Mouse (Mus musculus): ENCODE data around the gene Mpped2. TPM values are rescaled to one million over a fixed set of nuclear protein-coding genes. Genes with fewer than 3 reads are reported as not detected.
A peak's percentile ranks its signal among the peaks of the same experiment; 100 is the strongest.

The Mpped2 gene
- polyA plus RNA-seq, 1 experiment from 2014 or later = 20.2 TPM

DNA sequence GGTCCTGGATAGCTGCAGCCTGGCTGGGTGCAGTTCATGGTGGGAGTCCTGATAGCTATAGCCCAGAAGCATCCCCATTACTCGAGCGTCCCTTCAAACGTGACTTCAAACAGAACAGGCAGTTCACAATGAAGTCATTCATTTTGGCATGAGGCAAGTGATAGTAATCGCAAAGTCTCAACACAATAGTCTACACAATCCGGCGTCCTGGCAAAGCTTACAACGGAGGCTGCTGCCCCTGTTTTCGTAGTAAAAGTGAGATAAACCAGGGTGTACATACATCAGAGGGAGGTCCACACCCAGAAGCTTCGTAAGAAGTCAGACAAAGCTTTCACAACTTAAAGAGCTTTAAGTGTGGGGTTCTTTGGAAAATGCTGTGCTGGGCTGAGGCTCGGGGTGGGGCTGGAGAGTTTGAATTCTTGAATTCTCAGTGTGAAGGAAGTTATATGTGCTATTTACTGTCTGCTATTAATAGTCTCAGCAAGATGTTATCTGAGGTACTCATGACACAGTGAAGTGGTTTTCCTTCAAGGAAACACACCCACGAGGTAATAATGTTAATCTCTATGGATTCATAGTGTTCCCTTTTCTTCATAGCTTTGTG, 170.1 kb downstream of the Mpped2 start:
- Histone ChIP-seq H3K4me1 (ENCODE audit: control insufficient read depth, insufficient read depth, low read length) (peaks cover 21% of the 10 kb centered on the region), H3K27ac (ENCODE audit: low read length) (no peak overlapping the region), H3K9me3 (ENCODE audit: control insufficient read depth, low read length) (no peaks in the 10 kb centered on the region), H3K4me2 (ENCODE audit: low read depth, low read length) (0 out of 2 replicates have a peak overlapping the region, but pooled peaks have one; percentile 4), H3K36me3 (ENCODE audit: control insufficient read depth, insufficient read depth, low read length) (no peaks in the 10 kb centered on the region), H3K4me3 (ENCODE audit: low read length) (no peak overlapping the region), H3K27me3 (replicated peaks; ENCODE audit: control insufficient read depth, insufficient read depth, low read length) (no peaks in the 10 kb centered on the region), H3K9ac (ENCODE audit: low read depth, low read length) (no peak overlapping the region)
- WGBS = 30% methylated on average over 11 of the region's 11 CpGs
- peak; percentile 79 for ATAC-seq

DNA sequence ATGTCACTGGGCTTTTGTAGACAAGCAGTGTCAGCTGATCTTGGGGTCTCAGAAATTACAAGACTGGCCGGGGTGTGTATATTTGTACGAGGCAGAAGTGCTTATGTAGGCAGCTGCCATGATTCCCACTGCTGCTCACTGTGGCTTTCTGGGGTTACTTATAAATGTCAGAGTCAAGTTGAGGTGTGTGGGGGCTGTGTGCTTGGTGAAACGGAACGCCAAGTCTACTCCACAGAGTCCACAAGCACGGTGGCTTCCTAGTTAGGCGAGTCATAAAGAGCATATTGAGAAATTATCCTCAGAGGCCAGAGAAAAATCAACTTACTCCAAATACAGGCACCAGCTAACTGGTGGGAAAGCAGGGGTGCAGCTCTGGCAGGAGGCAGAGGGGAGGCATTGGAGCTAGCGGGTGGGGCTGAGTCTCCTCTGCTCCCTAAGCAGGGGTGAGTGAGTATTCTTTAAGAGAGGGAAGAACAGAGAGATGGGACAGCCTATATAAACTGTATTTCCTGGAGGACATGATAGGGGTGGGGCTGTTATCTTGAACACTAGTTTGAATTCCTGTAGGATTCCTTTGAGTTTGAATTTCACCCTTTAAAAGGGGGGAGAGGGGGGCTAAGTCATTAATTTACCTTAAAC, 172.2 kb downstream of the Mpped2 start:
- Histone ChIP-seq H3K36me3 (ENCODE audit: control insufficient read depth, insufficient read depth, low read length) (no peaks in the 10 kb centered on the region), H3K27me3 (replicated peaks; ENCODE audit: control insufficient read depth, insufficient read depth, low read length) (no peaks in the 10 kb centered on the region), H3K27ac (ENCODE audit: low read length) (no peak overlapping the region), H3K9me3 (ENCODE audit: control insufficient read depth, low read length) (no peaks in the 10 kb centered on the region), H3K4me3 (ENCODE audit: low read length) (no peak overlapping the region), H3K9ac (ENCODE audit: low read depth, low read length) (no peak overlapping the region), H3K4me1 (ENCODE audit: control insufficient read depth, insufficient read depth, low read length) (peaks cover 21% of the 10 kb centered on the region), H3K4me2 (ENCODE audit: low read depth, low read length) (no peak overlapping the region)
- ATAC-seq = peak; percentile 65
- WGBS = 42% methylated on average over 7 of the region's 7 CpGs

- Histone ChIP-seq H3K36me3 (ENCODE audit: control insufficient read depth, insufficient read depth, low read length) (no peaks in the 10 kb centered on the region), H3K27ac (ENCODE audit: low read length) (no peak overlapping the region), H3K27me3 (replicated peaks; ENCODE audit: control insufficient read depth, insufficient read depth, low read length) (no peaks in the 10 kb centered on the region), H3K9ac (ENCODE audit: low read depth, low read length) (no peak overlapping the region), H3K4me2 (ENCODE audit: low read depth, low read length) (no peak overlapping the region), H3K9me3 (ENCODE audit: control insufficient read depth, low read length) (no peaks in the 10 kb centered on the region), H3K4me1 (ENCODE audit: control insufficient read depth, insufficient read depth, low read length) (peaks cover 21% of the 10 kb centered on the region), H3K4me3 (ENCODE audit: low read length) (no peak overlapping the region)
- ATAC-seq = no peak
- WGBS = 39% methylated on average over 5 of the region's 5 CpGs
Measured at GRCm38 (mm10) chr2:106866303-106866702, 173.2 kb downstream of the Mpped2 start.

DNA sequence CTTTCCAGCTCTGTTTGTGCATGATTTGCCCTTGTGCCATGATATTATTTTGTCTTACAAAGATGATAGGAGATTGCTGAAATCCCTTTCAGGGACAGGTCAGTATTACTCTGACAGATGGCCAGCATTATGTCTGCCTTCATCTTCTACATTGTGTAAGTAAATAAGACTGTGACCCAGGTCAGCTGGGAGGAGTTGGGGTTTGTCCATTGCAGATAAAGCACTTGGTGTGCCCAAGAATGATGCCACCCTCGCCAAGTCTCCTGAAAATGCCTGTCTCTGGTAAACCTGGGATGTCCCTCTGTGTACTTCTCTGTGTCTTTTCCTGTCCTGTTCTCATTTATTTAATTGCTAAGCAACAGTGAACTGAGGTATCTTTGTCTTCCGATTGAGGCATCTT, 177.8 kb downstream of the Mpped2 start:
- H3K4me3 ChIP-seq (ENCODE audit: low read length) = no peak overlapping the region
- no peak for ATAC-seq
- H3K4me2 ChIP-seq (ENCODE audit: low read depth, low read length) = no peak overlapping the region
- H3K27me3 ChIP-seq (replicated peaks; ENCODE audit: control insufficient read depth, insufficient read depth, low read length) = no peaks in the 10 kb centered on the region
- no peaks in the 10 kb centered on the region for H3K36me3 ChIP-seq (ENCODE audit: control insufficient read depth, insufficient read depth, low read length)
- no peaks in the 10 kb centered on the region for H3K9me3 ChIP-seq (ENCODE audit: control insufficient read depth, low read length)
- H3K9ac ChIP-seq (ENCODE audit: low read depth, low read length) = no peak overlapping the region
- no peak overlapping the region for H3K27ac ChIP-seq (ENCODE audit: low read length)
- H3K4me1 ChIP-seq (ENCODE audit: control insufficient read depth, insufficient read depth, low read length) = peaks cover 4% of the 10 kb centered on the region; the same call in 1 of the 2 replicates
- WGBS = 89% methylated on average over 2 of the region's 2 CpGs

GRCm38 (mm10) chr2:106873166-106873565, 180.1 kb downstream of the Mpped2 start:
- ATAC-seq = no peak
- Histone ChIP-seq H3K9ac (ENCODE audit: low read depth, low read length) (no peak overlapping the region), H3K4me2 (ENCODE audit: low read depth, low read length) (no peak overlapping the region), H3K9me3 (ENCODE audit: control insufficient read depth, low read length) (no peaks in the 10 kb centered on the region), H3K4me3 (ENCODE audit: low read length) (no peak overlapping the region), H3K4me1 (ENCODE audit: control insufficient read depth, insufficient read depth, low read length) (no peaks in the 10 kb centered on the region), H3K36me3 (ENCODE audit: control insufficient read depth, insufficient read depth, low read length) (no peaks in the 10 kb centered on the region), H3K27ac (ENCODE audit: low read length) (no peak overlapping the region), H3K27me3 (replicated peaks; ENCODE audit: control insufficient read depth, insufficient read depth, low read length) (no peaks in the 10 kb centered on the region)
- 77% methylated on average over 9 of the region's 9 CpGs for WGBS

GRCm38 (mm10) chr2:106883390-106883789, 190.3 kb downstream of the Mpped2 start:
- ATAC-seq = peak; percentile 94
- 43% methylated on average over 8 of the region's 8 CpGs for WGBS
- Histone ChIP-seq H3K4me1 (ENCODE audit: control insufficient read depth, insufficient read depth, low read length) (0 out of 2 replicates have a peak, but pooled peaks cover 2% of the 10 kb centered on the region), H3K27me3 (replicated peaks; ENCODE audit: control insufficient read depth, insufficient read depth, low read length) (no peaks in the 10 kb centered on the region), H3K4me3 (ENCODE audit: low read length) (no peak overlapping the region), H3K36me3 (ENCODE audit: control insufficient read depth, insufficient read depth, low read length) (no peaks in the 10 kb centered on the region), H3K27ac (ENCODE audit: low read length) (no peak overlapping the region), H3K4me2 (ENCODE audit: low read depth, low read length) (no peak overlapping the region), H3K9ac (ENCODE audit: low read depth, low read length) (no peak overlapping the region), H3K9me3 (ENCODE audit: control insufficient read depth, low read length) (no peaks in the 10 kb centered on the region)

- Histone ChIP-seq H3K4me3 (ENCODE audit: low read length) (no peak overlapping the region), H3K27me3 (replicated peaks; ENCODE audit: control insufficient read depth, insufficient read depth, low read length) (no peaks in the 10 kb centered on the region), H3K27ac (ENCODE audit: low read length) (no peak overlapping the region), H3K9ac (ENCODE audit: low read depth, low read length) (no peak overlapping the region), H3K4me1 (ENCODE audit: control insufficient read depth, insufficient read depth, low read length) (peaks cover 13% of the 10 kb centered on the region; the same call in 1 of the 2 replicates), H3K4me2 (ENCODE audit: low read depth, low read length) (no peak overlapping the region), H3K9me3 (ENCODE audit: control insufficient read depth, low read length) (no peaks in the 10 kb centered on the region), H3K36me3 (ENCODE audit: control insufficient read depth, insufficient read depth, low read length) (no peaks in the 10 kb centered on the region)
- ATAC-seq = no peak
- WGBS = 89% methylated on average over 5 of the region's 5 CpGs
Measured at GRCm38 (mm10) chr2:106888174-106888573, 195.1 kb downstream of the Mpped2 start.

DNA sequence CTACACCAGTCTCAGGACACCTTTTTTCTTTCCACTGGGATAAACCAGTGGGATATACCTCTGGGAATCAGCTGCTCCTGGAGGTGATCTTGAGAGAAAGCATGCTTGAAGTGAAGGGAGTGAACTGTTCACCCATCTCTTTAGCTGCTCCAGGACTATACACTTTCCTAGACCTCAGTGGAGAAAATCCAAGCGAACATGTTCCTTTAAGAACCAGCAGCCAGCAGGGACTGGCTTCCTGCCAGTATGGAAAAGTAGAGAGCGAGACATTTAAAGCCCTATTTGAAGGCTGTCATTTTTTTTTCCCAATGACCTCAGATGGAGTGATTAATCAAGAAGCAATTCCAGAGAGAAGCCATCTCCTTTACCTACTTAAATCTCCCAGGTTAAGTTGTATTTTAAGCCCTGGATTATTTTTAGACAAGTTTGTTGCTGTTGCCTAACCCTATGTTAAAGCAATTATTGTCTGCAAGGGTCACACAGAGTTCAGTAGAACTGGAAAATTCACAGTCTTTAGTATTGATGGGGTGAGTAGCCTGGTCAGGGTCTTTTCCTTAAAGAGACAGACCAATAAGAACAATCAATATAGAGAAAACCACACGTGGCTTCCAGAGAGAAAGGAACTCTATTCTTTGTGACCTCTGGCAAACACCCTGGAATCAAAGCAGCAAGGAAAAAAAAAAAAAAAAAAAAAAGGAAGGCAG, 196.4 kb downstream of the Mpped2 start:
- ATAC-seq = peak; percentile 65
- no peak overlapping the region for H3K9ac ChIP-seq (ENCODE audit: low read depth, low read length)
- peaks cover 11% of the 10 kb centered on the region; the same call in 1 of the 2 replicates for H3K4me1 ChIP-seq (ENCODE audit: control insufficient read depth, insufficient read depth, low read length)
- H3K27me3 ChIP-seq (replicated peaks; ENCODE audit: control insufficient read depth, insufficient read depth, low read length) = no peaks in the 10 kb centered on the region
- H3K36me3 ChIP-seq (ENCODE audit: control insufficient read depth, insufficient read depth, low read length) = no peaks in the 10 kb centered on the region
- H3K4me3 ChIP-seq (ENCODE audit: low read length) = no peak overlapping the region
- H3K9me3 ChIP-seq (ENCODE audit: control insufficient read depth, low read length) = no peaks in the 10 kb centered on the region
- WGBS = 9% methylated on average over 3 of the region's 3 CpGs
- H3K27ac ChIP-seq (ENCODE audit: low read length) = no peak overlapping the region
- H3K4me2 ChIP-seq (ENCODE audit: low read depth, low read length) = no peak overlapping the region

GRCm38 (mm10) chr2:106893376-106893775, 200.3 kb downstream of the Mpped2 start:
- H3K9me3 ChIP-seq (ENCODE audit: control insufficient read depth, low read length) = no peaks in the 10 kb centered on the region
- no peak for ATAC-seq
- H3K36me3 ChIP-seq (ENCODE audit: control insufficient read depth, insufficient read depth, low read length) = no peaks in the 10 kb centered on the region
- no peak overlapping the region for H3K27ac ChIP-seq (ENCODE audit: low read length)
- WGBS = 45% methylated on average over 3 of the region's 3 CpGs
- no peak overlapping the region for H3K4me3 ChIP-seq (ENCODE audit: low read length)
- no peak overlapping the region for H3K9ac ChIP-seq (ENCODE audit: low read depth, low read length)
- no peaks in the 10 kb centered on the region for H3K27me3 ChIP-seq (replicated peaks; ENCODE audit: control insufficient read depth, insufficient read depth, low read length)
- H3K4me1 ChIP-seq (ENCODE audit: control insufficient read depth, insufficient read depth, low read length) = peaks cover 11% of the 10 kb centered on the region; the same call in 1 of the 2 replicates
- no peak overlapping the region for H3K4me2 ChIP-seq (ENCODE audit: low read depth, low read length)

Data from intestine, embryonic 16.5 days (tissue).